Mouse (Mus musculus): ENCODE data around the gene Tmem206. TPM values are rescaled to one million over a fixed set of nuclear protein-coding genes. Genes with fewer than 3 reads are reported as not detected.

Gene Tmem206
- total RNA-seq (2021), result 1 to 10 TPM; 4.2 to 7.4 TPM
- 4.0 and 4.1 TPM in 2 replicates for polyA plus RNA-seq (2012; rRNA removed)
- long read RNA-seq, transcript Tmem206-201 (8 exons, 2,246 nt), result major isoform, 5 of 6 reads
- long read RNA-seq, partial matches to known transcripts, result 0 of 6 reads
- long read RNA-seq, other reads (novel, unspliced or antisense), result 1 of 6 reads

DNA sequence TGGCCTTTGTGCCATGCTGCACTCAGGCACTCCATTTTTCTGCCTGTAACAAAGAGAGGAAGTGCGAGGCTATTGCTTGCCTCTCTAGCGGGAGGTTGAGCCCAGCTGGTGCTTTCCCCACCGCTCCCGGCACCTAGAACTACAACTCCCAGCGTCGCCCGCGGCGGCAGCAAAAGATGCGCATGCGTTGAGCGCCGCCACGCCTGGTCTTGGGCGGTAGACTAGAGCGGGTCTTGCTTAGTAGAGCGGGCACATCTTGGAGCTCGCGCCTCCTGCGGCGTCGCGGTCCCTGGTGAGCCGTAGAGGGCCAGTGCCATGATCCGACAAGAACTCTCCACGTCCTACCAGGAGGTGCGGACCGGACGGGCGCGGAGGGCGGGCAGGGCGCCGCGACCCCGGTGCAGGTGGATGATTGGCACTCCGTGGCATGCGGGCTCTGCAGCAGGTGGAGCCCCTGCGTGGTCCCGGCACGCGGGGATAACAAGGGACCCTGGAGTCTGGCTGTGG lies at the start of gene Tmem206:
Gene Tmem206 (plus strand): TSS at position 187 of the 507 bp plus-strand sequence.
- DNase-seq, result peak; percentile 96

- DNase-seq, result no peak
Measured at GRCm38 (mm10) chr1:191276181-191276580, 49.5 kb upstream of the Tmem206 start.

DNA sequence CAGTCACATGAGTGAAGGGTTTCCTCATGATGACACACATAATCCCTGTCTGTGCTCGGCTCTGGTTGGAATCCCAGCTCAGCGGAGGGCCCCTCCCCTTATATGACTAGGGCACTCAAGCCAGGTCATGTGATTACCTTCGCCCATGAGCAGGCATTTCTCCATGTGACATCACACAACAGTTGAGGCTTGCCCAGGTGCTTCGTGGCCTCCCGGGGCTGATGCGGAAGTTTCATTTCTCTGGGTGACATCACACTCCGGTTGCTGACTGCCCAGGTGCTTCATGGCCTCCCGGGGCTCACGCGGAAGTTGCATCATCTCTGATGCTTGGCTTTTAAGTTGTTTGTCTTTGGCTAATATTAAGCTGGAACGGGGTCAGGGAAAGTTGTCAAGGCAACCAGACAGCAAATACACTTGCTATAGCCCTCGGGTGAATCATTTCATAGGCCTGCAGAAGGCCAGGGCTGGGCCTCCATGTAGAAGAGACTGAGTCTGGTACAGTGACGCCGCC lies 48.1 kb upstream of the Tmem206 start:
- DNase-seq, result peak; percentile 70

DNA sequence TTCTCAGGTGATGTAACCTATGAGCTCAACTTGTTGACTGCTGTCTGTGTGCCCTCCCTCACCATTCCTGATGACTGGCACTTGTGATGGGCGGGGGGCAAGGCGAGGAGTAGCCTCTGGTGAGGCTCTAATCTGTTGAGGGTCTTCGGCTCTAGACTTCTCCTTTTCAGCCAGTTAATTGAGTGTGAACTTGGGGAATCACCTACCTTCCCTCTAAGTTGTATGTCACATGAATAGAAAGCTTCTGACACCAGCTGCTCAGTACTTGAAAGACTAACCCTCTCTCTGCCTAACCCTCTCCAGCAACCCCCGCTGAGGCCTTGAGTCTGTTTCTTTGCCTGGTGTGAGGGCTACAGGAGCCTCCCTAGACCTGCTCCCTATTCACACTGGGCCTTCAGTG lies 47.4 kb upstream of the Tmem206 start:
- DNase-seq, result no peak

DNA sequence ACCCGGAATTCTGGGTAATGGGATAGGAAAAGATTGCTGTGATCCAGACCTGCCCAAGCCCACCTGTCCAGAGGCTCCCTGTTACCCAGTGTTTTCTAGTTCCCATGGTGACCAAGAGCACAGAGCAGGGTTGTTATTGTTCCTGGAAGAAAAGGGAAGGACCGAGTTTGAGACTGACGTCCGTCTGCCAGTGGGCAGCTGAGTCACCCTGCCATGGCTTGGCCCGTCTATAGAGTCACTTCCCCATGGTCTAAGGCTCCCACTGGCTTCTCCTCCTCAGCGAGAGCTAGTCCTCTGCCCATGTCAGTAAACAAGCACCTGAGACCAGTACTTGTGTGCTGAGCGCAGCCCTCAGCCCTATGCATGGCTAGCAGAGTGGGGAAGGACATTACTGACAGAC lies 44.5 kb upstream of the Tmem206 start:
- no peak for DNase-seq

DNA sequence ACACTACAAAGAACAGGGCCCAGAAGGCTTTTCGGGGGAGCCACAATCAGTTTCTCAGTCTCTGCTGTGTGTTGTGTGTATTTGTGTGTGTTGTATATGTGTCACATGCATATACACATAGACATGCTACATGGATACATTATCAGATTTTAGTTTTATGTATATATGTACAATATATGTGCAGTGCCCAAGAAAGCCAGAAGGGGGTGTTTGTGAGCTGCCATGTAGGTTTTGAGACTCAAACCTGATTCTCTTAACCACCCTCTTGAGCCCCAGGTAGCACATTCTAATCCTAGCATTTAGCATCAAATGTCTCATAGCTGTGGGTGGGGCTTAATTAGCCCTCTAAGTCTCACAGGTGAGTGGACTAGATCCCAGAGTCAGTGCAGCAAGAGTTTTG lies 43.4 kb upstream of the Tmem206 start:
- no peak for DNase-seq

DNA sequence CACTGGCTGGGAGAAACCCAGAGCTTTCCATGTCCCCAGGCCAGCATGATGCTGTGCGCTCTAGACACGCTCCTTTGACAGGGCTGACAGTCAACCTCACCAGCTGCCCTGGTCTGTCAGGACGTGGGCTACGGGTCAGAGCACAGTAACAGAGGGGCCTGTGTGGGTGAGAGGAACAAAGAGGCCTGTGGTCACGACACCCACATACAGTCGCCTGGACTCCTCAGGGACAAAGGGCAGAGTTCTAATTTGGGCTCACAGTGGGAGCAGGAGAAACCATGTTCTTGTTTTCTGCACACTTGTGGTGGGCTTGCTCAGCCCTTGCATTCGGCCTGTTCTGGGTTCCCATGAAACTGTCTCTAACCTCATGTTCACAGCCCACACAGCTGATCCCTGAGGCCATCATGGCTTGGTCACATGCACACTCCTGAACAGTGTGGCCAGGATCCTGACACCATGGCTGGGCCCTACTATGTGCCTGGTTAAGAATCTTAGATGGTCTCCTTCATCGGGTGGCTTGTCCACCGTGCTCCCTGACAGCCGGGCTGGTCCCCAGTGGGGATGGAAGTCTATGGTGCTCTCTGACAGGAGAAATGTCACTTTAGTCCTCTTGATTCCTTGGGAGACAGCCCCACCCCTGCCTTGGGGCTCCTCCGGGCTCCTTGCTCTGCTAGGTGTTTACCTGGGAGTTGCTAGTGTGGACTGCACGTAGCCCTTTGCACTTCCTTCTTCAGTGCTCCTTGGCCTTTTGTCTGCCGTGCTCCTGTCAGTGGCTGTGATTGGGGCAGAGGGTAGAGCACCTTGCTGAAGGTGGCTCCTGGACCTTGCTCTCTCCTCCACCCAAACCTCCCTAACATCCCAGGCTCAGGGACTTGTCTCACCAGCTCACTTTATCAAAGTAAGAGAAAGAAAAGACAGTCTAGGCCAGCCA lies 42.3 kb upstream of the Tmem206 start:
- DNase-seq, result no peak

DNA sequence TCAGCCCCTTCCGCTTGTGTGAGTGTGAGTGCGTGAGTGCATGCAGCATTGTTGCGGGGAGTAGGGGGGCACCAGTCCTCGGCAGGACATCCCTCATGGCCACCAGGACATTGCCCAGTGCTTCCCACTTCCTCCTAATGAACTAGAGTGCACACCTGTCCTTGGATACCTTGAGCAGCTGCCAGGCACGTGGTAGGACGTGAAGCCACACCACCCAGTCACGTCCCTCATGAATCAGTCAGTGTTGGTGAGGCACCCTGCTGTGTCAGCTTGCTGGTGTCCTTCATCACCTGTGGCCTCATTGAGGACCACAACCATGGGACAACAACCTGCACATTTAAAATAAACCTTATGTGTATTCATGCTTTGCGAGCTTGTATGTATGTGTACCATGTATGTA lies 41.2 kb upstream of the Tmem206 start:
- no peak for DNase-seq

DNA sequence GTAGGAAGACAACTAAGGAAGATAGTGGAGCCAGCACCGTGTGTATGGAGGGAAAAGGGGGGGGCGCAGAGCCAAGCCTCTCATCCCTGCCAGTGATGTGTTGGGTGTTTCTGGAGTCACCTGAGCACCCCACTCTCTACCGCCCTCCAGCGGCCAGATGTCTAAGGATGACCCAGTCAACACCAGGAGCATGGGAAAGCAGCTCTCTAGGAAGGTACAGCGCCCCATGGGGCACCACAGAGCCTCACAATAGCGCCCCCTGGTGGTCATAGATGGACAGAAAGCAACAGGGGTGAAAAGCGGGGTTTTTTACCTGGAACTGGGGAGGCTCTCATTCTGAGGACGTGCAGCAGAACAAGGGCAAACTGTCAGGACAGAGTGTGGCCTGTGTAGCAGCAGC lies 37.0 kb upstream of the Tmem206 start:
- DNase-seq, result peak; percentile 59

GRCm38 (mm10) chr1:191292348-191292747 lies 33.4 kb upstream of the Tmem206 start:
- peak; percentile 94 for DNase-seq

DNA sequence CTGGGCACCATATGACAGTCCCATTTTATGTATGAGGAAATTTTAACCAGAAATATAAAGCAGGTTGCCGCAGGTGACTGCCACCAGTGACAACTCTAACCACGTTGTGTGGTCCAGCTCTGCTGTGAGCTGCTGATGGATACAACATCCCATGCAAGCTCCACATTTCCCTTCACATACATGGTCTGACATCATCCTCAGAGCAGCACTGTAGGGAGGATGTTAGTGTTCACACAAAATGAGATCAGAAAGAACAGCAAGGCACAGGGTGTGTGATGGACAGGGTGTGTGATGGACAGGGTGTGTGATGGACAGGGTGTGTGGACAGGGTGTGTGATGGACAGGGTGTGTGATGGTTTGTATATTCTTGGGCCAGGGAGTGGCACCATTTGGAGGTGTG lies 32.7 kb upstream of the Tmem206 start:
- no peak for DNase-seq

DNA sequence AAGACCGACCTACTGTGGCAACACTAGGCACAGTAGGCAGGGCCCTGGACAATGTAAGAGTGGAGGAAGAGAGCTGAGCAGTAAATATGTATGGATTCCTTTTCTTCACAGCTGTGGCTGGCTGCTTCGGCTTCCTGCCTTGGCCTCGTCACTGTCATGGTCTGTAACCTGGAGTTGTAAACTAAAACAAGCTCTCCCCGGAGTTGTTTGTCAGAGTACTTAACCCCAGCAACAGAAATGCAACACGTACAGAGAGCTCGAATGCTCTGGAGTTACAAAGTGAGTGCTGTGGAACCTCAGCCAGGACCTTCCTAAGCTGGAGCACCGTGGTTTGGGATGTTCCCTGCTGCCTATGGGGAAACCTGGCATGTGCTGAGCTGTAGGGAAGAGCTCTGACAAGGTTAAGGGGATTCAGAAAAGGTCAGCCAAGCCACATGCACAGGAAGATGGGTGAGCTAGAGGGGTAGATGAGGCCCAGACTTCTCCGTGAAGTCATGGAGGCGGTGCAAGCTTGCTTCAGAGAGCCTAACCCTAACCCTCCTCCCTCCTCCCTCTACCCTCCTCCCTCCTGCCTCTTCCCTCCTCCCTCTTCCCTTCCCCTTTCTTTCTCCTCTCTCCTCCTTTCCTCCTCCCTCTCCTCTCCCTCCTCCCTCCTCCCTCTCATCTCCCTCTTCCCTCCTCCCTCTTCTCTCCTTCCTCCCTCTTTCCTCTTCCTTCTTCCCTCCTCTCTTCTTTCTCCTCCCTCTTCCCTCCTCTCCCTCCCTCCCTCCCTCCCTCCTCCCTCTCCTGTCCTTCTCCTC lies 31.5 kb upstream of the Tmem206 start:
- no peak for DNase-seq

GRCm38 (mm10) chr1:191295784-191296183 lies 29.9 kb upstream of the Tmem206 start:
- no peak for DNase-seq

GRCm38 (mm10) chr1:191296445-191296844 lies 29.3 kb upstream of the Tmem206 start:
- peak; percentile 75 for DNase-seq

DNA sequence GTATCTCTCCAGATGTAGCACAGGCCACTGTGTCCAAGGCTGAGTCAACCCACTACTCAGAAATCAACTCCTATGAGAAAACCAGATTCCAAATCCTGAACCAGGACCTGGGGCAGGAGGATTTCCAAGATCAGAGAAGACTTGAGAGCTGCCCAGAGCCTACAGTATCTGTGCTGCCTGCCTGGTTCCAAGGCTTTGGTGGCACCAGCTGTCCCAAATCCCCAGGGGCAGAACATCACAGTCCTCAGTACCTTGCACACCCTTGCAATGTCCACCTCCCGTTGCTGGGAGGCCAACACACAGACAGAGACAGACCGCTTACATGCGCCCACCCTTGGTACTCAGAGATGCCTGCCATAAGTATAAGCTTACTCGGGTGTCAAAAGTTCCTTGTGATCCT lies 27.4 kb upstream of the Tmem206 start:
- DNase-seq, result no peak

DNA sequence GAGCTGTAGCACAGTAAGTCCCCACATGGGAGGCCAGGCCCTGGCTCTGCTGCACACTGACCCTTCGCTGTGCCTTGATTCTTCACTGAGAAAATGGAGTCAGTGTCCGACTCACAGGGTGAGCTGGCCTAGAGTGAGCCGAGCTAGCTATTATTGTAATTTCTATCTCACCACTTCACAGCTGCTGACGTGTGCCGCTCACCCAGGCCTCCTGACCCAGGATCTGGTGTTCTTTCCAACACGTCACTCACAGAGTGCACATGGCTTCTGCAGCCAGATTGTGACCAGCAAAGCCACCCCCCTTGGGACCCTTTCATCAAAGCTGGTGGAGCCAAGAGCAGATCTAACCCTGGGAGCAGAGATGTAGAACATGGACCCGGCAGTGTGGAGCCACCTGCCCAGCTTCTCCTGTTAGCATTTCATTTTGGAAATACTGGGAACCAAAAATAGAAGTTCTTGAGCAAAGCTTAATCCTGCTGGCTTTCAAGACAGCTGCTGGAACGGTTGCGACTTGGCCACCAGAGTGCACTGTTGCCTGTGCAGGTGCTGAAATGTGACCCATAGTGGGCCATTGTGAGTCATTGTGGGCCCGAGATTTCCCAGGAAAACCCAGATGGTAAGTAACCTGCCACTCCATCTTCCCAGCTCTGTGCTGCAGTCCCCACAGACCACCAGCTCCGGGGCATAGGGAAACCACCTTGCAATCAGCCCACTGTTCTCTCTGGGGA lies 26.3 kb upstream of the Tmem206 start:
- peak; percentile 63 for DNase-seq

- no peak for DNase-seq
Measured at GRCm38 (mm10) chr1:191301903-191302302, 23.8 kb upstream of the Tmem206 start.

DNA sequence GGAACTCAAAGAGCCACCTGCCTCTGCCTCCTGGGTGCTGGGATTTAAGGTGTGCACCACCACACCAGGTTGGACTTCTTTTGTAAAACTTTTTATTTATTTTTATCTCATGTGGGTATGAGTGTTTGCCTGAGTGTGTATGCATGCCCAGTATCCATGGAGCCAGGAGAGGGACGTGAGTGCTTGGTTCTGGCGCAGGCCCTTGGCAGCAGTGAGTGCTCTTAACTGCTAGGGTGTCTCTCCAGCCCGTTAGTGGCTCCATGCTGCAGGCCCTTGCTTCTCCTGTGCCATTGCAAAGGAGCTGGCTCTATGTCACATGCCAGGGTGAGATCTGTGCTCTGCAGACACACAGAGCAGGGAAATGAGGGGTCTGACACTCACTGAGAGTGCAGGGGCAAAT lies 22.0 kb upstream of the Tmem206 start:
- DNase-seq, result no peak

GRCm38 (mm10) chr1:191304216-191304615 lies 21.5 kb upstream of the Tmem206 start:
- no peak for DNase-seq

DNA sequence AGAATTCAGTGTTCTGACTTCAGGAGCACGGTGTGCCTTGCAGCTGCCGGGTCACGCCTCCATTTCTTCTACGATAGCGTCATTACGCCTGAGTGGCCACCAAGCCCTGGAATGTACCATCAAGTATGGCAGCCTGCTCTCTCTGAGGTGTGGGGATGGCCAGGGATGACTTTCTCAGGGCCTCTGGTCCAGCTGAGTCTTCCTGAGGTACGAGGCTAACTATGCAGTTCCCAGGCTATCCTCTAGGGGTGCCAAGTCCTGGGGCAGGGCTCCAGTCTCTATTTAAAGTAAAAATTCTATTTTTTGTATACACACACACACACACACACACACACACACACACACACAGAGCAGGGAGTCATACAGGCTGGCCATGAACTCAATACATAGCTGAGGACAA lies 20.1 kb upstream of the Tmem206 start:
- DNase-seq, result no peak

DNA sequence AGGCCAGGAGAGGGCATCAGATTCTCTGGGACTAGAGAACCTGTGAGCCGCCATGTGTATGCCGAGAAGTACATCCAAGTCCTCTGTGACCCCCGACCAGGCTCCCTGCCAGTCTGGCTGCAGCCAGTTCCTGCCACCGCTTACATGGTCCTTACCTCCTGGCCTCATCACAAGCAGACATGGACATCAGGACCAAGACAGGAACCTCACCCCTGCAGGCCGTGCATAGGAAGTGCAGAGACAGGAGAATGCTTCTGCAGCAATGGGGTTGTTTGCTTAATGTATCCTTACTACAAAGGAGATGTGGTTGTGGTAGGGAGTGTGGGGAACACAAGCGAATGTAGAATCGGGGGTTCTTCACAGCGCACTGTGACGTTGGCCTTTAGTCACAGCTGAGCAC lies 19.4 kb upstream of the Tmem206 start:
- DNase-seq, result no peak
